Mouse (Mus musculus) regulatory T cell (primary cell): Measurements from ENCODE around the gene Cradd.

Experiments
- in situ Hi-C: fragments of 300-600 bp; cut with MboI, MseI; formaldehyde crosslinking; loops from one replicate; pipeline ENCODE4 v1.15.1; 2025; ENCODE audit warnings: high pct_unique_total_duplicates

Cradd gene

DNA sequence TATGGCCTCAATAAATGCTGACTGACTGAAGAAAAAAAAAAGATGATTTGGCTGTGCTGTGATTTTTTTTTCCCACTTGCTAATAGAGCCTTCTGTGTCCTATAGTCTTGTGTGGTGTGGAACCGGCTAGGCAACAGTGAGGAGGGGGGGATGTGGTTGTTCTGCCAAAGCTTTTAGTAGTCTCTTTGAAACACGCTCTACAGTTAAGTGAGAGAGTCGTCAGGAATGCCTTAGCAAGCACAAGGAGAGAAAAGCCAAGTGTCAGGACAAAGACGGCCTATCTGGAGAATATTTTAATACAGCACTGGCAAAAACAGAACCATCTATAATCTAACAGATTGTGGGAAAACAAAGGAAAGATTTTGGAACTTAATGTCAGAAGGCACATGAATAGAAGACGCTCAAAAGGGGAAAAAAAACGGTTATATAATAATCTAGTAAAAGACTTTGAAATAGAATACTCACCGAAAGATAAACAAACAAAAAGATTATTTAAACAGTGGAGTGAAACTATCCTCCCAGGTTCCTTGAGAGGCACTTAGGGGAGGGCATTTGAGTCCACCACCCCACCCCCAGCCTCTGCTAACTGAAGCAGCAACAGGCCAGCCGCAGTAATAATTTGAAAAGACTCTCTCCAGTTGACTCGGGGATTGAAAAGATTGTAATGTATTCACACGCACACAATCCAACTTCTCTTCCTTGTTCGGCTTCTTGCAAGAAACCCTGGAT is 16.9 kb downstream of the Cradd start:
- in situ Hi-C loops = no loop called here

DNA sequence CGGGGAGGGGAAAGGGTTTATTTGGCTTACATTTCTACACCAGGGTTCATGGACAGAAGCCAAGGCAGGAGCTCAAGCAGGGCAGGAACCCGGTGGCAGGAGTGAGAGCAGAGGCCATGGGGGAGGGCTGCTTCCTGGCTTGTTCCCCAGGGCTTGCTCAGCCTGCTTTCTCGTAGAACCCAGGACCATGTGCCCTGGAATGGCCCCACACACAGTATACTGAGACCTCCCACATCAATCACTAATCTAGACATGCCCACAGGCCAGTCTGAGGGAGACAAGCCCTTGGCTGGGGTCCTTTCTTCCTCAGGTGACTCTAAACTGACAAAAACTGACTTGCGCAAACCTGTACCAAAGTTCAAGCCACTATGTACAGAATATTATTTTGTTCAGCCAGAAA is 19.7 kb downstream of the Cradd start:
- in situ Hi-C loops = no loop called here

DNA sequence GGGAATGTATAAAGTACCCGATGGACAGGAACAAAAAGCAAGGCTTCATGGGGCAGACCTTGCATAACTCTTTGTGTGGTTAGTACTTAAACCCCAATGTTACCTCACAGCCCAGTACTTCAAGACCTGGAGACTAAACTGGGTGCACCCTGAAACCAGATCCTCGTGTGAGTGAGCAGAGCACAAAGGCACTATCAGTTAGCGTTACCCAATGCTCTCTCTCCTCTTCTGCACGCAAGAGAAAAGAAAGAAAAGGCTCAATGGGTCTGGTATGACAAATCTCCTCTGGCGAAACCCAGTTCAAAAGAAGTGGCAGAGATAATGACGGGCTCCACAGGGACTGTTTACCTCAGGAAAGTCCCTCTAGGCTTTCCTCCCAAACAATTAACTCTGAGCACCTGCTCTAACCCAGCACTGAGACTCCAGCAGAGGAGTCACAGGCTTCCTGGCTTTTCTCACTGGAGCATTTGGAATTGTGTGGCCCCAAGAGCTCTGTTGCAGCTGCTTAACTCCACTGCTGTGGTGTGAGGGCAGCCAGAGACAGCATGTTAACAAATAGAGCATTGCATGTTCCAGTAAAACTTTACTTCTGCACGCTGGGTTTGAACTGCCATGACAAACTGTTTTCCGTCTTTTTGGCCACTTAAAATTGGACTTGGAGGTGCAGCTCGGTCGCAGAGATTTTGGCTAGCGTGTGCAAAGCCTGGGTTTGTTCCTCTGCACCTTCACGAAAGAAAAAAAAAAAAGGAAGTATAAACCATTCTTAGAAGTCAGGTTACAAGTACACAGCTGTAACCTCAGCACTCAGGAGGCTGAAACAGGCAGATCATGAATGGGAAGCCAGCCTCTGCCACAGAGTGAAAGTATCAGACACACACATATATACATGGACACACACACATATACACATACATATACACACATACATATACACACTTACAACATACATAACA is 21.4 kb downstream of the Cradd start:
- in situ Hi-C loops = no loop called here

DNA sequence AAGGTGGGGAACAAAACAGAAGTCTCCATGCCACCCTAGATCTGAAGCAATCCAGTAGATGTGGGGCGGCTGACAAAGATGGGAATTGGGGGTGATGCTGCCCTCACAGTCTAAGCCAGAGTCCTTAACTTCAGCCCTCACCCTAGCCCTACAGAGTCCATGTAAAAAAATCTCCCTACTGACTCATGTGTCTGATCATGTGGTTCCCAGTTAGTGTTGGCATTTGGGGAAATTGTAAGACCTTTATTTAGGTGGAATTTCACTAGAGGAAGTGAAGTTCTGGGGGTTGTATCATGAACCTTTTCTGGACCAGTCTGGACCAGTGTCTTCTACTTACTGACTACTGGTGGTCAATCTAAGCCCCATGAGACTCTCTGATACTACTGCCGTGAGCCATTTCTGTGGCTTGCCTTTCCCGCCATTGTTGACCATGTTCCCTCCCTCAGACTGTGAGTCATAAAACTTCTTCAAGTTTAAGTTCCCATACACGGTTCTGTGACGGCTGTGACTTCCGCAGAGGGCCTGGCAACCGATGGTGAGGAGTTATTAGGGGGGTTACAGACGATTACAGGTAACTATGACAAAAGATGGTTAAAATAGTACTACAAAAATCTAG is 23.6 kb downstream of the Cradd start:
- in situ Hi-C loops = no loop called here

DNA sequence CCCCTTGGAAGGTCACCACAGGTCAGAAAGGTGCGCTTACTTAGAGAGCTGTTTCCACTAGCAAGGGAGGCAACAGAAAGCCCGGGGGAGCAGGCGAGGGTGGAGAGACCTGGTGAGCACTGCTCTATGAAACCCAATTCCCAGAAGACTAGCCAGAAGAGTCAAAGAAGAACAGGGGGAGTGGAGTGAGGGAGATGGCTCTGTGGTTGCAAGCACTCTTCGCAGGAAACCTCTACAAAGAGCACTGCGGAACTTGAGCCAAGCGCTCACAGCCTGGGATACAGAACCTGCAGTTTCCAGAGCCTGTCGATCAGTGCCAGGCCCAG is 24.2 kb downstream of the Cradd start:
- in situ Hi-C loops = no loop called here

DNA sequence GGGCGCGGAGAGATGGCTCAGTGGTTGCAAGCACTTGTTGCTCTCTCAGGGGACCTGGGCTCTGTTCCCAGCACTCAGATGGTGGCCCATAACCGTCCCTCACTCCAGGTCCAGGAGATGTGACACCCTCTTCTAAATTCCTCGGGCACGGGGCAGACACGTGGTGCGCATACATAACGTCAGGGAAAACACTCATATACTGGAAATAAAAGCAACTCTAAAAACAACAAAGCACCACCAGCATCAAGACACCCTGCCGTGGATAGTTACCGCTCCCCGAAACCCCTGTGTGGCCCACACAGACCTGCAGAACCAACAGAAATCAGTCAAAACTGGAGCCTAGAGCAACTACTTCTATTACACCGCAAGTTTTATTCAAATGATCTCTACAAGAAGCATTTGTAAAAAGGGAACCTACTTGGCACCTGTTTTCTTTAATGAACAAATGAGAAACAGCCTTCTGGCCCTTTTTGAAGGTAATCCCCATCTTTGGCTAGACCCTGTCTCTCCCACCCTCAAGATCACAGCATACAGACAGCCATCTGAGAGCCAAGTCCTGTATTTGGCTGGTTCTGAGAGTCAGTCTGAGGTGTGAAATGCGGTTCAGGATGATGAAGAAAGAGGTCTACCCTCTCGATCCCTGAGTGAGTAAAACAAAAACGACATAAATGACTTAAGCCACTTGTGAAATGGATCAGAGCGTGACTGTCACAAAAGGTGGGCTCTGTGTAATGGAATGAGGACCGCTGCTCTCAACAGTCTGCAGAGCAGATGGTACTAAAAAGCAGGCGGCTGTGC is 24.7 kb downstream of the Cradd start:
- in situ Hi-C loops = no loop called here

DNA sequence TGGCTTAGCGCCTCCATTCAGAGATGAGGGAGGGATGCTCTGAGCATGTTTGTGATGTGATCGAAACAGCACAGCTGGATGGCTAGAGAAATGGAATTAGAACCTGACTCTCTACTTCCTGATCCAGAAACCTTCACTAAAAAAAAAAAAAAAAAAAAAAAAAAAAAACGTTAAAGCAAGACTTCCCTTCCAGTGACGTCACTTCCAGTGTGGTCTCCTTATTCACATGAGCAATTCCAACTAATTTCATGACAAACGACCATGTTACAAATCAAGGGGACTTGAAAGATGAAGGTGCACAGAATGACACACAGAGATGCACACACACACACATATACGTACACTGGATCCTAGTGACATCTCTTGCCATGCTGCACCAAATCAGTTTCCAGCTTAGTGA is 25.4 kb downstream of the Cradd start:
- in situ Hi-C loops = no loop called here

DNA sequence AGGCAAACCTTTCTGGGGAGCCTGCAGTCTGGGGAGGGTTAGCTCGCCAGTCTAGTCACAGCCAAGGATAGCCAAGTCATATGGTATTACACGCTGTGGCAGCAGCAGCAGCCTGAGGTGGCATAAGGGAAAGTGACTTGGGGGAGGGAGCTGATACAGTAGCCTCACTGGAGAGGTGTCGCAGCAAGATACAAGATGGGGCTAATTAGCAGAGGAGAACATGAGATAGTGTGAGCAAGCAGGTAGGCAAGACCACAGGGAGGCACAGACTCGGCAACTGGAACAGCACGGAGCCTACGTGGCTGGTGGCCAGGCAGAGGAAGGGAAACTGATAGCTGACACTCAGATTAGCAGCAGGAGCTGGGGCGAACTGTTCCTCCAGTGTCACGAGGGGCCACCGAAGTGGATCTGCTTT is 26.2 kb downstream of the Cradd start:
- in situ Hi-C loops = no loop called here

DNA sequence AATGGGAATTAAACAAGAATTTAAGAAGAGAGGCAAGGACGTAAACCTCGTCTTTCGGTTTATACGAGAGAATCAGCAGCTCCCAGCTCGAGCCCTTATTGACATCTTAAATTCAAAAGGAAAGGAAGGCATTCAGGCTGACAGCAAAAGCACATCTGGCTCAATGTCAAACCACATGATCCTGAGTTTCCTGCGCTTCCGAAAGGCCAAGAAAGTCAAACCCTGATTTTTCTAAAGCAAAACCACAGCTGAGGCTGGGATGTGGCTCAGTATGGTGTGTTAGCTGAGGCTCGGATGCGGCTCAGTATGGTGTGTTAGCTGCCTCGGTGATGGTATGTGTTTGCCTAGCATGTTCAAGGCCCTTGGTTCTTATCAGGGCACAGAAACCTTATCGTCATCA is 26.9 kb downstream of the Cradd start:
- in situ Hi-C loops = no loop called here

DNA sequence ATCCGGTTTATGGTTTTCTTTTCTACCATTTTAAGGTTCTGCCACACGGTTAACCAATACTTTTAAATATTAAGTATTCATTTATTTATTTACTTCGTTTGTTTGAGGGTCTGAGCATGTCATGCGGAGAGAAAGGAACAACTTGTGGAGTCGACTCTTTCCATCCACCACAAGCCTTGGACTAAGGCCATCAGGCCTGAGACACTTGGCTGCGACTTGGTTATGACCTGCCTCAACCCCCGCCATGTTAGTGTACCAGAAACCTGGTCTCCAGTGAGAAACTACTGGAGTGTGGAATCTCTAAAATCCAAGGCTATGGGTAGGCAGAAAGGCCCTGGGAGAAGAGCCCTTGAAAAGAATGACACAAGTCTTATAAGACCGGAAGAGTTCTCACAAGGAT is 30.7 kb downstream of the Cradd start:
- in situ Hi-C loops = no loop called here

DNA sequence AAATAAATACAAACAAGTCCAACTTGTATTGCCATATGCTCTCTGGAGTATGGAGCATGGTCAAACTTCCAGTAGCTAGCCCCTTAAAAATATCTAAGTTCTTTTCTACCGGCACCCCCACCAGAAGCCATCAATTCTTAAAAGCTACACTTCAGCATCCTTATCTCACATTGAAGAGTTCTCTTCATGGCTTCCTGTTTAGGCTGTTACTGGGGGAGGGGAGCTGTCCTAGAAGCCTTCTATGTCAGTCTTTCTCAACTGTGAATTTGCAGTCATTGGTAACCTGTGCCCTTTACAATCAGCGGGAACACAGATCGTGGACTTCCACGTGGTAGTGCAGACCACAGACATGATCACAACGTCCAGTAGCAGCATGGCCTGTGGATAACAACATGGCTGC is 31.7 kb downstream of the Cradd start:
- in situ Hi-C loops = no loop called here

DNA sequence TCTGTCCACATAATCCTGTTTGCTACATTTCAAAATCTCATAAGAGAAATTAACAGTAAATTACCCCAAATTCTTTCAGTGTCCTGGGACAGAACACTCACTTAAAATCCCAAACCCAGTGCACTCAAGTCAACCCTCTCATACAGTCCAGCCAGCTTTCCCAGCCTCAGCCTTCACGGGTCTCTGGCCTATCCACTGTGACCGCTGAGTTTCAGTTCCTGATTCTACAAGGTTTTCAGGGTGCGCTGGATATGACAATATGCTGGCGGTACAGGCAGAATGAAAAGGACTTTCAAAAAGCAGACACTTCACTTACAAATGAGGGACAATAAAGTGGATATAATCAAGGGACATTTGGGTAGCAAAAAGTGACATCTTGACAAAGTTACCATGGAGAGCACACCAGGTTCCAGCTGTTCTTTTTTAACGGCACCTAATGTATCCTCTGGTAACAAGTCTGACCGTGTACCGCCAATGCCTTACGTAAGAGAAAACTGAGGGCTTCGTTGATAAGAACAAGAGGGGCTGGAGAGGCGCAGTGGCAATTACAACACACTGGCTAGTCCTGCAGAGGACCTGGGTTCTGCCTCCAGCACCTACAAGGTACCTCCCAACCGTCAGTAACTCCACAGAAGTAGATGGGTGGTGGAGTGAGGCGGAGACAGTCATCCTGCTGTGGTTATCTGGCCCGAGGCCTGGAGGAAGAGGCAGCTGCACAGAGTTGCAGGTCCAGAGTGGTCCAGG is 32.6 kb downstream of the Cradd start:
- in situ Hi-C loops = no loop called here

DNA sequence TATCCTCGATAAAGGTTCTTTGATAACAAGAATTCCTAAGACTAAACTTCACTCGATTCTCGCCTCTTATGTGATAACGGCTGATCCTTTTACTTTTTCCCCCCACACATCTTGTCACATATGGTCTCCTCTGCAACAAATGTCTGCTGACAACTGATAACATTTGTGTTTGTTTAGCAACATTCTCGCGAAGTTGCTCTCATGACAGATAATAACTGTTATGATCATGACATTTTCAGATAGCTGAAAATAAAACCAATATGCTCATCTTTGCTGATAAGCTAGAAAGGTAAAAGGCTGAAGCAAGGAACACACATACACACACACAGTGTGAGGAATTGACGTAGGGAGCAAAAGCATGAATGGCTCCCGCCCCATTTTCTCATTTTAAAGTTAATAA is 34.1 kb downstream of the Cradd start:
- in situ Hi-C loops = no loop called here

DNA sequence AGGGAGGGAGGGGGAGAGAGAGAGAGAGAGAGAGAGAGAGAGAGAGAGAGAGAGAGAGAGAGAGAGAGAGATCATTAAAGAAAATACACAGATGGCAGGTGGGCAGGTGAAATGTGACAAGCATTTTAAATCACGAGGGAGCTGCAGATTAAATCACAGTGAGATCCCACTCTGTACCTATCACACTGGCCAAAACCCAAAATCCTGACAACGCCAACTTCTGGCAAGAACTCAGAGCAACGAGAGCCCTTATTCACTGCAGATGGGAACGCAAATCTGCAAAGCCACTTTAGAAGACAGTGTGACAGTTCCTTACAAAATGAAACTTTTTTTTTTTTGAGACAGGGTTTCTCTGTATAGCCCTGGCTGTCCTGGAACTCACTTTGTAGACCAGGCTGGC is 35.7 kb downstream of the Cradd start:
- in situ Hi-C loops = no loop called here

DNA sequence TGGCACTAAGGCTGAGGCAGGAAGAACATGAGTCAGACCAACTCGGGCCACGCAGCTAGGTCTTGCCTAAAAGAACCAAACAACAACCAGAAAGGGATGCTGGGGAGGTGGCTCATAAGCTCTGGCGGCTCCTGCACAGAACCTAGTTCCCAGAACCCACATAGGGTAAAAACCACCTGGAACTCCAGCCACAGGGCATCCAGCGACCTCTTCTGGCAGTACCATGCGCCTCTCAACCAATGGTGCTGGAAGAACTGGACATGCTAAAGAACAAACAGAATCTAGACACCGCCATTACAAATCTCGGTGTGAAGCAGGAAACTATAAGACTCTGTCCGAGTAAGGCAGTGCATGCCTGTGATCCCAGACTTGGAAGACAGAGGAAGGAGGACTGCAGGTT is 36.6 kb downstream of the Cradd start:
- in situ Hi-C loops = no loop called here

DNA sequence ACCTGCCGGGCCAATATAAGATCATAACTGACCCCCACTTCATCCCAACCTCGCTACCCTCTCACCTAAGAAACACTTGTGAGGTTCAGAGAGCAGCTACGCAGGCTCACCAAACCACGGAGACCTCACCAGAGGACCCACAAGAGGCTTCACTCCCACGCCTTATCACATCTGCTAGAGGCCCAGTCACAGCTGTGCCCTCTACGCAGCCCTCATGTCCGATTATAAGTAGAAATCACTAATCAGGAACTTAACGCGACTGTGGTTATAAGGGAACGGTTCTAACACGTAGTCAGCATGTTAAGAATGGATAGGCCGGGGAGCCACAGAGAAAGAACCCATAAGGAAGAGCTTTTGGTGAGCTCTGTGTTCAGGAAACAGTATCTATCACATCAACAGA is 40.5 kb downstream of the Cradd start:
- in situ Hi-C loops = no loop called here

DNA sequence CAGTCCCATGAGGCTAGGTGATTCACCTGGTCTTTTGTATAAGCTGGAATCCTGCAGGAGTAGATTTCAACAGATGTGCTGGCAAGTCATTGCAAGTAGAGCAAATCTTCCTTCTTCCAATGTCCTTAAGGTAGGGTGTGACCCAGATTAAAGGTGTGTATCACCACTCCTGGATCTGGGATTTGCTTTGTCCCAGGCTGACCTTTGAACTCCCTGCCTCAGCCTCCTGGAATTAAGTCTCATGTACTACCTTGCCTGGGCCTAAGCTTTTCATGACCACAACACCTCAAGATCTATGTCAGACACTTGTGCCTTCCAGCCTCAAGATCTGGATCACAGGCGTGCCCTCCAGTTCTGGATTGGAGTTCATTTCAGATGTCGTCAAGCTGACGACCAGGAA is 41.9 kb downstream of the Cradd start:
- in situ Hi-C loops = no loop called here

DNA sequence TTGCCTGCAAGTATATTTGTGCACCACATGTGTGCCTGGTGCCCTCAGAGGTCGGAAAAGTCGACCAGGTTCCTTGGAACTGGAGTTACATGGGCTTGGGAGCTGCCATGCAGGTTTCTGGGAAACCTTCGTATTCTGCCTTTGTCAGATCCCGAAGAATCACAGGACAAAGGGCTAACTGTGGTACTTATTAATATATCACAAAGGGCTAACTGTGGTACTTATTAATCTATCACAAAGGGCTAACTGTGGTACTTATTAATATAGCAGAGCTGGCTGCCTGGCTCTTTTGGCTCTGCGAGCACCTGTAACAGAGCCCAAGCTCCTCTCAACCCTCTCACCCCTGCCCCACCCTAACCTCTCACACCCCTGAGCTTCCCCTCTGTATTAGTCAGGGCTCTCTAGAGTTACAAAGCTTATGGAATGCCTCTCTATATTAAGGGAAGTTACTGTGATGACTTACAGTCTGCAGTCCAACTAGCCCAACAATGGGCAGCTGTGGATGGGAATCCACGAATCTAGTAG is 42.4 kb downstream of the Cradd start:
- in situ Hi-C loops = no loop called here

DNA sequence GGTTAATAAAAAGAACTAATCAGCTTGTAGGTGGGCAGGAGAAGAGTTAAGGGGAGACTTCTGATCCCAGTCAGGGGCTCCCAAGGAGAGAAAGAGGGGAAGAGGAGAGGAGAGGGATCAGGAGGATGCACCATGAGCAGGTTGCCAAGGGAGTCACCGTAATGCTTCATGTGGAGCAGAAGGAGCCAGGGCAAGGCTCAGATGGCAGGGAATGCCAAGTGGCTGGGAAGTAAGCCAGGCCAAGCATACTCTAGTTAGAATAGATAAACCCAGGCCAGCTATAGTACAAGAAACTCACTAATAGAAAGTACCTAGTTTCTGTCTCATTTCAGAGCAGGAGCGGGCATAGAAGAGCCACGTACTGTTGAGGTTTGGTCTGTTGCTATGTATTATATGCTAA is 43.6 kb downstream of the Cradd start:
- in situ Hi-C loops = no loop called here

DNA sequence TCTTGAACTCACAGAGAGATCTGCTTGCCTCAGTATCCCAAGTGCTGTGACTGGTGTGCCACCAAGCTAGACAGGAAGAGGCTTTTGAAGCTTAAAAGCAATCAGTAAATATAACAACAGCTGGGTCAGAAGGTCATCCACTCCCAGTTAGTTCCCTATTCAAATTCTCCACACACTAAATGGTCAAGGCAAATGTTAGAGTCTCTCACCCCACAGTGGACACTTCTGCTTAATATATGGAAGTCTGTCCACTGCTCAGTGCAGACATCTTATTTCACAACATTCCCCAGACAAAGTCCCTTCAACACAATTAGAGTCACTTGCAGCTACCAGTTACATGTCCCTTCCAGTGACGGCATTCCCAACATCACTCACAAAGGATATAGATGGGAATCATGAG is 44.5 kb downstream of the Cradd start:
- in situ Hi-C loops = no loop called here

DNA sequence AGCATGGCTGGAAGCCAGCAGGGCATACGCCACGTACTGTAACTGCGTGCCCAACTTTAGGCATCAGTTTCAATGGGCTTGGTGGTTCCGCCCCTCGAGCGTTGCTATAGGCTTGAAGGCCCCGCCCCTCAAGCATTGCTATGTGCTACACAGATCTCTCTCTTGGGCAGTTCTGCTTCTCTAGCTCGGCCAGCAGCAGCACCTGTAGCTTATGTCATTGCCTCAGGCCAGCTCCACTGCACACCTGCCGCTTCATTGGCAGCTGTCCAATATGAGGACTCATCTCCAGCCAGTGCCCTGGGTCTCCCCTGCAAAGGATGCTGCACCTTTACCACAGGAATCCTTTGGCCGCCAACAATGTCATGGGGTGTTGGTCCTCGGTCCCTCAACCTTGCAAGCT is 45.8 kb downstream of the Cradd start:
- in situ Hi-C loops = no loop called here
